Mouse (Mus musculus): ENCODE measurements around the gene Atp8b4.

Atp8b4 gene

DNA sequence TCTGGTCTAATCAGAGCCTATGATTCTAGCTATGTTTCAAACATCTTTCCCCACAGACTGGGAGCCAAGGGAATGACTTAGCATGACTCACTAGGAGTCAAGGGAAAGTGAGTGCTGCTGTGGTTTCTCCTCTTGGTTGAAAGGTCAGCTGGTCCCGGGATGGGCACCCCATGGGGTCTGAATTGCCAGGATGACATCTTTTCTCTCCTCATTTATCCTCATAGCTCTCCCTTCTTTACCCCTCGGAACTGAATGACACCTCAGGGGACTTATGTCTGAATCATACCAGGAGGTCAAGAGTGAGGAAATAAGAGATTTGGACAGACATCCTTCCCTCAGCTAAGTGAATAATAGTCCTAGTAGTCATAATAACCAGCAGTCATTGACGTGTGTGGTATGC lies 197.2 kb downstream of the Atp8b4 start:
- intact Hi-C loops (cut with DNase I) = no loop called here

DNA sequence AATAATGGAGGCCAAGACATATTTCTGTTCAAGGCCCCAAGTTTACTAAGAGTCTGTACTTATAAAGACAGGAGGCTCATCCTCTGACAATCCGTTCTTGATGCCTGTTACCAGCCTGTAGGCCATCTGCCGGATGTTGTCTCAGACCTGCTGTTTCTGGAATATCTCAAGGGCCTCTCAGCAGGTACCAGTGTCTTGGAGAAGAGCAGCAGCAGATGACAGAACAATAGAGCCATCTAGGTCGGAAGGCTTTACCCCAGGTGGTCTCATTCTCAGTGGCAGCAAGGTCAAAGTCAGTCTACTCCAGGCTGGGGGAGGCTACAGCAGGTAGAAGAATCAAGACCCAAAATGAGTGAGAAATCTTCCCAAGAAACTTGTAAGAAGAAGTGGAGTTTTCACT lies 198.1 kb downstream of the Atp8b4 start:
- intact Hi-C loops (cut with DNase I) = no loop called here

DNA sequence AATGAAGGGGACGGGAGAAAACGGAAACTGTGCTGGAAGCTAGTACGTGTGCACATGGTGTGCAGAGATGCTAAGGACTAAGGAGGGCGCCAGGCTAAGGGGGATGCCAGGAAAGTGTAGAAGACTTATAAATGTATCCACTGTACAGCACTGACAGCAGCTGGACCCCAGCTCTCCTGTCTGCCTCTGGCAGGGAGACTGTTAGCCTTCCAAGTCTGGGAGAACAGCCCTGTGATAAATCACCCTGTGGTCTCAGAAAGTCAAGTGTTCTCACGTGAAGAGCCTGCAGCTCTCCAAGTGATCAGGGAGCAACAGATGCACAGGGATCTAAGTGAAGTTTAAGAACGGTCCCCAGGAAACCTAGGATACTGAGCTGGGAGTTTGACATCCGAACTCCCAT lies 209.8 kb downstream of the Atp8b4 start:
- intact Hi-C loops (cut with DNase I) = no loop called here

DNA sequence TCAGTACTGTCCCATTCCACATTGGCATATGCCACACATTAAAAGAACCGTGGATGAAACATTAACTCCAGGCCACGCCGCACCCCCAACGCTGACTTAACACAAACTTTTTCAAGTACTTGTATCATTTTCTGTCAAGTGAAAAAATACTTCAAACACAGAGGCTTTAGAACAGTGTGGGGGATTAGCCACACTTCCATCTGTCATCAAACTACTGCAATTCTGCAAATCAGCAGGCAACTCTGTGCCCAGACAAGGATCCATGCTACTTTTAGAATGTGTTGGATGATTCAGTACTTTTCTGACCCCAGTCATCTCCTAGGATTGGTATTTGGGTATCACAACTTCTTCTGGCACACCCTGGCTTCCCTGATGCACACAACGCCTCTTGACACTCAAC lies 212.5 kb downstream of the Atp8b4 start:
- intact Hi-C loops (cut with DNase I) = no loop called here

DNA sequence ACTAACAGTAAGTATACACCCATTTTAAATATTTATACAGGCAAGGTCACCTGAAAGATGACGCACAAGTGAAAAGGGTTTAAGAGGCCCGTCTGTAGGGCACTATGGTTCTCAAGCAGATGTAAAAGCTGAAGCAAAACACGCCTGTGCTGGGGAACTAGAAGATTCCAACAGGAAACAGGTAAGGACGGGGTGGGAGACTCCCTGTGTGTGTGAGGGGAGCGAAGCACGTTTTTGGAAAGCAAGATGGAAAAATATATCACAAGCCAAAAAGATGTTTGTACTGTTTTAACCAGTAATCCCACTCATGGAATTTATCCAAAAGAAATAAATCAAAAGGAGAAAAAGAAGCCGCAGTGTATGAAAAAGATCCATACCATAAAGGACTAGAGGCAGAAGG lies 214.1 kb downstream of the Atp8b4 start:
- intact Hi-C loops (cut with DNase I) = no loop called here

DNA sequence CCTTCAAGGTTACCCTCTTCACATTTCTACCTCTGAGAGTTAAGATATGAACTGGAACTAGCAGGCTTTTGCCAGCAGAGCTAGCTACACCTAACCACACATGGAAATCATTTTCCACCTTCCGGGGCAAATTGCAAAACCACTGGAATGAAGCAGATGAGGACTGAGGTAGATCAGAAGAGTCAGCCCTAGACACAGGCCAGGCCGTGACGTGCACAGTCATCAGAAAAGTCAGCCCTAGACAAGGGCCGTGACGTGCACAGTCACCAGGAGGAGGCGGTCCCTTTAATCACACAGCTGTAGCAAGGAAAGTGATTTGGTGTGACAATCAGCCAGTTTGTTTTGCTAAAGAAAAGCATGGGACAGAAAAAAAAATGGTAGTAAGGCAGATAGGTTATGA lies 216.4 kb downstream of the Atp8b4 start:
- intact Hi-C loops (cut with DNase I) = no loop called here

DNA sequence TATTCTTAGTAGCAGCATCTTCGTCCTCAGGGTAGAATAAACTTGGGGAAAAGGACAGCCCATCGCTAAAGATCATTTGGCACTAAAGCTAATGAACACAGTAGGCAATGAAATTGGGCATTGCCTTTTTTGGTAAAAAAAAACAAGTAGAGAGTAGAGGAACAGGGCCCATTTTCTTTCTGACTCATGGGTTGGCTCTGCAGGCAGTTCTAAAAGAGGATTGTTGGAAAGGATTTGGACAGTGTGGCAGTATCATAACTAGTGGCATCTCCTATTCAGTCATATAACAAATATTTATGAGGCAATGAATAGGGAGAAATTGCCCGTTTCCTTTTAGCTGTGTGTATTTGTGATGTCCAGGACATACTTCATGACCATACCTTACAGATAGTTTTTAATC lies 217.4 kb downstream of the Atp8b4 start:
- intact Hi-C loops (cut with DNase I) = no loop called here

DNA sequence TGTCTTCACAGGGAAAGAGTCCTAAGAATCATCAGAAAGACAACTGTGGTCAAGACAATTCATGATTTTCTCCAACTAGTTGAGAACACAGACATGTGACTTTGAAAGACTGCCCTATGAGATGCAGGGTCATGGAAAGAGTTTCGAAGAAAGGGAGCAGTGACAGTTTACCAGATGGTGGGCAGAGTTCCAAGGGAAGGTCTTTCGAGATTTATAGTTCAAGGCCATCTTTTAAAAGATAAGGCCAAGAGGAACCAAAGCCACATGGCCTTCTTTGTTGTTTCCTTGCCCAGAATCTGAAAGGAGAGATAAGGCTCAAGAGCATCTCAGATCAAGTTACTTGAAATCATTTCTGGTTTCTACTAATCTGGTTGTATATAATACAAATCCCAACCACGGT lies 225.0 kb downstream of the Atp8b4 start:
- intact Hi-C loops (cut with DNase I) = no loop called here

DNA sequence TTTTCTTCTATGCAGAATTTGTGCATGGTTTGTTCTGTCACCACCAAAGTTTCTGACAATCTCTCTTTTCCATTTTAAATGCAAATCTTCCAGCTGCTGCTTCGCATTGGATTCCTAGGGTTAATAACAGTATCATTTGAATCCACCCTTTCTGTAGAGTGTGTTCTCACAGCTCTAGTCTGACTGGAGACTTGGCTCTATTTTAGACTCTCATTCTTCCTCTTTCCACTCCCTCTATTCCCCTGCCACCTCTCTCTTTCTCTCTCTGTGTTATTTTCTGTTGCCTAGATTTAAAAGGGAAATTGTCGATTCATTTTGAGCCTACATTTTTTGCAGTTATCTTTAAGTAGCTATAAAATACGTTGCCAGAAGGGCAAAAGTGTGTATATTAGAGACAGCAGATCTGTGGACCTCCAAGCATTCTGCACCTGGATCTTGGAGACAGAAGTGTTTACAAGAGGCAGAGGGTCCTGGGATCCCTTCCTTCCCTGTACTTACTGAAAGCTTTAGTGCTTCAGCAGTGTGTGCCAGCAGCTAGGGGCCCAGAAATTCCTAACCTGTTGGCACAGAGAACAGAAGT lies 225.6 kb downstream of the Atp8b4 start:
- intact Hi-C loops (cut with DNase I) = no loop called here

DNA sequence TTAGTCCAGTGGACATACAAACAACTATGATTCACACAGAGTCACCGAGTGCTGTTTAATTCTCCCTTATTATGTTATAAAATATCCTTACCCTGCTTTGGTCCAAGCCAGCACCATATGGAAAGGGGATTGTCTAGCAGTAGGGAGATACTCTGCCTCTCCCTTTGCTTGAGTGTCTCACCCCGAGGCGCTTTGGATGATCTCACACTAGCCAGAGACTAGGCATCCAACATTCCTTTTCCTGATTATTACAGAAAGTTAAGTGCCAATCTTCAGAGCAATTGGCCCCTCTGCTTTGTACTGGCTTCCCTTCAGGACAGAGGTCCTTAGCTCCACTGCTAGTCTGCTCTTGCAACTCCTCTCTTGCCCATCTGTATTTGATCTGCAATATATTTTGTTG lies 226.2 kb downstream of the Atp8b4 start:
- intact Hi-C loops (cut with DNase I) = no loop called here

Measured in adrenal gland (tissue).